Mouse (Mus musculus) layer of hippocampus, postnatal 36 days (tissue): Measurements from ENCODE around the gene Chst10. TPM values are rescaled to one million over a fixed set of nuclear protein-coding genes. Genes with fewer than 3 reads are reported as not detected.

ENCODE experiments used
- total RNA-seq, 2 experiments: library from RNA; stranded (reverse); gene quantifications; 2 replicates each; pipeline ENCODE4 v1.2.3; 2021

Chst10 gene
- total RNA-seq, 2 experiments from 2014 or later = 52.2 to 55.2 TPM

Other genes with a start within 250 kb of the Chst10 start
- 100 to 1,000 TPM in 1 of 2 experiments, 10 to 100 TPM in 1; 99.4 to 119 TPM for gene Aff3, start 233.2 kb downstream of the Chst10 start, total RNA-seq
- gene Lonrf2, start 61.5 kb downstream of the Chst10 start, total RNA-seq = 100 to 1,000 TPM; 106 to 109 TPM
- not detected for gene Nms, start 41.0 kb upstream of the Chst10 start, total RNA-seq
- 10 to 100 TPM; 32.5 to 35.9 TPM for gene Pdcl3, start 87.4 kb upstream of the Chst10 start, total RNA-seq